Mouse (Mus musculus): Measurements from ENCODE around the gene Fkbp5. TPM values are rescaled to one million over a fixed set of nuclear protein-coding genes. Genes with fewer than 3 reads are reported as not detected.
A peak's percentile ranks its signal among the peaks of the same experiment; 100 is the strongest.

Gene Fkbp5
- polyA plus RNA-seq, 1 experiment from 2014 or later = 32.8 TPM

GRCm38 (mm10) chr17:28521071-28521726, 3.9 kb upstream of the Fkbp5 start:
- WGBS = 66% methylated on average over 5 of the region's 5 CpGs
- no peak for DNase-seq (ENCODE audit: low spot score)
- Histone ChIP-seq H3K4me3 (no peak overlapping the region), H3K36me3 (replicated peaks) (no peaks in the 10 kb centered on the region), H3K9me3 (no peaks in the 10 kb centered on the region), H3K4me1 (peaks cover 53% of the 10 kb centered on the region), H3K27ac (replicated peaks) (no peak overlapping the region), H3K27me3 (replicated peaks; ENCODE audit: low read depth, poor library complexity, severe bottlenecking) (peaks cover 82% of the 10 kb centered on the region)

DNA sequence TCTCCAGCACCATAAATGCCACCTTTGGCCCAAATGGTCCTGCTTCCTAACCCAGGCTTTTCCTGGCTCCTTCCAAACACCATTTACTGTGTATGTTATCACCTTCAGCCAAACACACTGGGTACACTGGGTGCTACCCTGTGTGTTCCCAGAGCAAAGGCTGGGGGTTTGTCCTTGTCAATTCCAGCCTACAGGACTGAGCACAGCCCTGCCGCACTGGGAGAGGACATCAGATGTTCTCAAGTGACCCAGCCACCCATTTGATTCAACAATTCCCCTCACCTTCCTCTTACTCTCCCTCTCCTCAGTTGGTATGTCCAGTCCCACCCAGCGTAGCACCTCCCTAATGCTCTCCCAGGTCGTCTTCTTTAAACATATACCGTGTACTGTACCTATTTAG, 3.2 kb upstream of the Fkbp5 start:
- 81% methylated on average over 4 of the region's 4 CpGs for WGBS
- H3K4me1 ChIP-seq = peaks cover 57% of the 10 kb centered on the region
- no peak overlapping the region for H3K4me3 ChIP-seq
- no peak for DNase-seq (ENCODE audit: low spot score)
- peaks cover 89% of the 10 kb centered on the region for H3K27me3 ChIP-seq (replicated peaks; ENCODE audit: low read depth, poor library complexity, severe bottlenecking)
- H3K36me3 ChIP-seq (replicated peaks) = no peaks in the 10 kb centered on the region
- H3K27ac ChIP-seq (replicated peaks) = no peak overlapping the region
- no peaks in the 10 kb centered on the region for H3K9me3 ChIP-seq

DNA sequence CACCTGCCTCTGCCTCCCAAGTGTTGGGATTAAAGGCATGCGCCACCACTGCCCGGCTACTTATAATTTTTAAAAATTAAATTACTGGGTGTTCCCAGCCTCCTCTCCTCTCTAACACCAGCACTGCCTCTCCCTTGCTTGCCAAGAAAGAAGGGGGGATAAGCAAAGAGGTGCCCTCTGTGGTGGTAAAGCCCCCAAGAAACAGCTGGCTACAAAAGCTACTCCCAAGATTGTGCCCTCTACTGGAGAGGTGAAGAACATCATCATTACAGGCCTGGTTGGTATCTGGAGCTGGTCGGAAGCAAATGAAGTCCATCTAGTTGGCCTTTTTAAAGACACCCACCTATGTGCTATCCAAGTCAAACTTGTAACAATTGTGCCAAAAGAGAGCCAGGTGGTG, 2.5 kb upstream of the Fkbp5 start:
- Histone ChIP-seq H3K27me3 (replicated peaks; ENCODE audit: low read depth, poor library complexity, severe bottlenecking) (peaks cover 94% of the 10 kb centered on the region), H3K36me3 (replicated peaks) (no peaks in the 10 kb centered on the region), H3K4me1 (peaks cover 65% of the 10 kb centered on the region), H3K4me3 (no peak overlapping the region), H3K27ac (replicated peaks) (no peak overlapping the region), H3K9me3 (no peaks in the 10 kb centered on the region)
- 92% methylated on average over 3 of the region's 3 CpGs for WGBS
- DNase-seq (ENCODE audit: low spot score) = no peak

GRCm38 (mm10) chr17:28518615-28519071, 1.3 kb upstream of the Fkbp5 start:
- H3K9me3 ChIP-seq = no peaks in the 10 kb centered on the region
- peaks cover 67% of the 10 kb centered on the region for H3K4me1 ChIP-seq
- peak overlapping the region; percentile 83 for H3K27ac ChIP-seq (replicated peaks)
- H3K27me3 ChIP-seq (replicated peaks; ENCODE audit: low read depth, poor library complexity, severe bottlenecking) = peaks cover 92% of the 10 kb centered on the region
- 23% methylated on average over 8 of the region's 8 CpGs for whole genome bisulfite sequencing
- no peaks in the 10 kb centered on the region for H3K36me3 ChIP-seq (replicated peaks)
- no peak for DNase-seq (ENCODE audit: low spot score)
- peak overlapping the region; percentile 66 for H3K4me3 ChIP-seq

- 1% methylated on average over 46 of the region's 46 CpGs for WGBS
- Histone ChIP-seq H3K27ac (replicated peaks) (peak overlapping the region; percentile 83), H3K27me3 (replicated peaks; ENCODE audit: low read depth, poor library complexity, severe bottlenecking) (peaks cover 88% of the 10 kb centered on the region), H3K9me3 (no peaks in the 10 kb centered on the region), H3K4me1 (peaks cover 63% of the 10 kb centered on the region), H3K4me3 (peak overlapping the region; percentile 66), H3K36me3 (replicated peaks) (no peaks in the 10 kb centered on the region)
- DNase-seq (ENCODE audit: low spot score) = peak; percentile 62
Observed at GRCm38 (mm10) chr17:28517956-28518614, 758 bp upstream of the Fkbp5 start.

DNA sequence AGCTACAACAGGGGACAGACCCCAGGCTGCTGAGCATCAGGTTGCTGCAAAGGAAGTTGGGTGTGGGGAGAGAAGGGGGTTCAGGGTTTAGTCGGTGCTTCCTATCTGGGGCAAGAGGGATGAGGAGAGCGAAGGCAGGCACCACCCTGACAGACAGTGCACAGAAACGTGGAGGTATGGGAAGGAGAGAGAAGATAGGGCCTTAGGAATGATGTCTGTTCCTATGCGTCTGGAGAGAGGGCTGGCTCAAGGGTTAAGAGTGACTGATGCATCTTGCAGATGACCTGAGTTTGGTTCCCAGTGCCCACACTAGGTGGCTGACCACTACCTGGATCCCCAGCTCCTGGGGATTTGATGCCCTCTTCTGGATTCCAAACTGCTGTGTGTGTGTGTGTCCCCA, 446 bp downstream of the Fkbp5 start:
- H3K27ac ChIP-seq (replicated peaks) = no peak overlapping the region
- H3K27me3 ChIP-seq (replicated peaks; ENCODE audit: low read depth, poor library complexity, severe bottlenecking) = peaks cover 90% of the 10 kb centered on the region
- peak overlapping the region; percentile 66; the same call in 1 of the 2 replicates for H3K4me3 ChIP-seq
- H3K36me3 ChIP-seq (replicated peaks) = no peaks in the 10 kb centered on the region
- 63% methylated on average over 4 of the region's 4 CpGs for WGBS
- no peaks in the 10 kb centered on the region for H3K9me3 ChIP-seq
- DNase-seq (ENCODE audit: low spot score) = no peak
- peaks cover 63% of the 10 kb centered on the region for H3K4me1 ChIP-seq

DNA sequence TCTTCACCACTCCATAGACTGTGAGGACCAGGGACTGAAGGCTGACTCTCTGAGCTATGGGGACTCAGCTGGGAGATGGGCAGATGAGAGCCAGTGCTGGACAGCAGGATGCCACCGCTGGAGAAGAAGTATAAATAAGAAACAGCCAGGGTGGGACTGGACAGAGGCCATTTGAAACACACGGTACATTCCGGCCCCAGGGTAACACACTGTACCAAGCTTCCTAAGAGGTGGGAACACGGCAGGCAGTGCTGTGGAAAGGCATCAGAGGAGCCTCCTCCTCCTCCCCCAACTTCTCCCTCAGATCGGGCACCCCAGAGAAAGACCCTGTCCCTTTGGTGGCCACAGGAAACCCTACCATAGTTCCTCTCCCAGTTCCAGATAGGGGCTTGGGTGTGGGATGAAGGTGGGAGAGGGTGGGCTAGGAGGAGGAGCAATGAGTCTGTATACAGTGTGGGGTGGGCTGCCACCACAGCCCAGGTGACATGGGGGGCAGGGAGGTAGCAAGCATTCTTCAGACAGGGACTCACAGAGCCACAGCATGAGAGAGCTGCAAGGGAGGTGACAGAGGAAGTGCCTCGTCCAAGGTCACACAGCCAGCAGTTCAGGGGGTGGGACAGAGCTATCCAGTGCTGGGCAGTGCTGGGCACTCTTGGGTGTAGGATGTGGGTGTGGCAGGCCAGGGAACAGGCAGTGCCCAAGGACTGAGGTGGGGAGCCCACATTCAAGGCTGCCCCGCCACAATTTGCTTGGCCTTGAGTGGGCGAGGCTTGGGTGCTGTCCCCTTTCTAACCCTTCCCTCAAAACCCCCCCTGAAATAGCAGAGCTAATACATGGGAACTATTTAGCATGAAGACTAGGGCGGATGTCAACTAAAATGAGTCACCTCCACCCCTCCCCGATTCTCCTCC, 1.6 kb downstream of the Fkbp5 start:
- Histone ChIP-seq H3K36me3 (replicated peaks) (no peaks in the 10 kb centered on the region), H3K27me3 (replicated peaks; ENCODE audit: low read depth, poor library complexity, severe bottlenecking) (peaks cover 83% of the 10 kb centered on the region), H3K9me3 (no peaks in the 10 kb centered on the region), H3K4me3 (no peak overlapping the region), H3K27ac (replicated peaks) (no peak overlapping the region), H3K4me1 (peaks cover 70% of the 10 kb centered on the region)
- DNase-seq (ENCODE audit: low spot score) = no peak
- WGBS = 67% methylated on average over 10 of the region's 10 CpGs

GRCm38 (mm10) chr17:28514555-28514954, 2.8 kb downstream of the Fkbp5 start:
- H3K9me3 ChIP-seq = no peaks in the 10 kb centered on the region
- no peaks in the 10 kb centered on the region for H3K36me3 ChIP-seq (replicated peaks)
- no peak overlapping the region for H3K4me3 ChIP-seq
- H3K4me1 ChIP-seq = peaks cover 77% of the 10 kb centered on the region
- H3K27ac ChIP-seq (replicated peaks) = no peak overlapping the region
- H3K27me3 ChIP-seq (replicated peaks; ENCODE audit: low read depth, poor library complexity, severe bottlenecking) = peaks cover 76% of the 10 kb centered on the region
- WGBS = 74% methylated on average over 5 of the region's 5 CpGs
- DNase-seq (ENCODE audit: low spot score) = no peak

DNA sequence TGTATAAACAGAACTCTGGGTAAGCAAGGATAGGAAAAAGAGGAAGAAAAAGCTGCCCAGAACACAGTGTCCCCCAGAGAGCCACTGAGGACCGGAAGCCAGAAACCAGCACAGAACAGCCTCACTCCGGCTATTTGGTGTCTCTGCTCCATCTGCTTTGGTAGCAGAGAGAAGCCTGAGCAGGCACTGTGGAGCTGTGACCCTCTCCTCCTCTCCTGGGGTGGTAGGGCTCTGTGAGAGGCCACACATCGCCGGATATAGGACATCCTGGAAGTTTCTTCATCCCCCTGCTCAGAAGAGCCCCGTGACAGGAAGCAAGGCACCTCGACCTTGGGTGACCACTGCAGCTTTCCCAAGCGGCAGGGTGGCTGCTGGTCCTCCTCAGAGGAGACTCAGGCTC, 3.5 kb downstream of the Fkbp5 start:
- WGBS = 60% methylated on average over 7 of the region's 7 CpGs

DNA sequence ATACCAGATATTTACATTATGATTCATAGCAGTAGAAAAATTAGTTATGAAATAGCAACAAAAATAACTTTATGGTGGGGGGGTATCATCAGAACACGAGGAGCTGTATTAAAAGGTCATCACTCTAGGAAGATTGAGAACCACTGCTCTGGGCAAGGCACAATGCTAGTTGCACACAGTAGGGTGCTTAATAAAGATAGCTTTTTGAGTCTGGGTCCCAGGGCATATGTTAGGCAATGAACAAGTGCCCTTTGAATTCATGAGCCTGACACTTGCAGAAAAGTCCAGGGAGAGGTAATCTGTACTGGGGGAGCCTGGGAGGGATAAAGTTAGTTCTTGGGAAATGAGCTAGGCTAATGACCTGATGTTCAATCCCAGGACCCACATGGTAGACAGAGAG, 4.0 kb downstream of the Fkbp5 start:
- H3K4me3 ChIP-seq = no peak overlapping the region
- no peaks in the 10 kb centered on the region for H3K36me3 ChIP-seq (replicated peaks)
- DNase-seq (ENCODE audit: low spot score) = no peak
- no peak overlapping the region for H3K27ac ChIP-seq (replicated peaks)
- H3K4me1 ChIP-seq = peaks cover 70% of the 10 kb centered on the region
- peaks cover 65% of the 10 kb centered on the region for H3K27me3 ChIP-seq (replicated peaks; ENCODE audit: low read depth, poor library complexity, severe bottlenecking)
- no peaks in the 10 kb centered on the region for H3K9me3 ChIP-seq
- WGBS = 77% methylated on average over 1 of the region's 1 CpGs

More for the DNA sequence above, 3.5 kb downstream of the Fkbp5 start:
- Histone ChIP-seq H3K36me3 (replicated peaks) (no peaks in the 10 kb centered on the region), H3K4me3 (no peak overlapping the region), H3K9me3 (no peaks in the 10 kb centered on the region), H3K4me1 (peaks cover 75% of the 10 kb centered on the region), H3K27me3 (replicated peaks; ENCODE audit: low read depth, poor library complexity, severe bottlenecking) (peaks cover 70% of the 10 kb centered on the region), H3K27ac (replicated peaks) (0 out of 2 replicates have a peak overlapping the region, but pooled peaks have one; percentile 12)
- DNase-seq (ENCODE audit: low spot score) = no peak

GRCm38 (mm10) chr17:28512696-28513095, 4.6 kb downstream of the Fkbp5 start:
- Histone ChIP-seq H3K36me3 (replicated peaks) (no peaks in the 10 kb centered on the region), H3K27ac (replicated peaks) (peak overlapping the region; percentile 66), H3K4me1 (peaks cover 65% of the 10 kb centered on the region), H3K4me3 (no peak overlapping the region), H3K27me3 (replicated peaks; ENCODE audit: low read depth, poor library complexity, severe bottlenecking) (peaks cover 58% of the 10 kb centered on the region), H3K9me3 (no peaks in the 10 kb centered on the region)
- no peak for DNase-seq (ENCODE audit: low spot score)
- WGBS = 39% methylated on average over 6 of the region's 6 CpGs
